Comparison of ENCODE assay signal across 8 mouse cellular contexts in the genomic region with DNA sequence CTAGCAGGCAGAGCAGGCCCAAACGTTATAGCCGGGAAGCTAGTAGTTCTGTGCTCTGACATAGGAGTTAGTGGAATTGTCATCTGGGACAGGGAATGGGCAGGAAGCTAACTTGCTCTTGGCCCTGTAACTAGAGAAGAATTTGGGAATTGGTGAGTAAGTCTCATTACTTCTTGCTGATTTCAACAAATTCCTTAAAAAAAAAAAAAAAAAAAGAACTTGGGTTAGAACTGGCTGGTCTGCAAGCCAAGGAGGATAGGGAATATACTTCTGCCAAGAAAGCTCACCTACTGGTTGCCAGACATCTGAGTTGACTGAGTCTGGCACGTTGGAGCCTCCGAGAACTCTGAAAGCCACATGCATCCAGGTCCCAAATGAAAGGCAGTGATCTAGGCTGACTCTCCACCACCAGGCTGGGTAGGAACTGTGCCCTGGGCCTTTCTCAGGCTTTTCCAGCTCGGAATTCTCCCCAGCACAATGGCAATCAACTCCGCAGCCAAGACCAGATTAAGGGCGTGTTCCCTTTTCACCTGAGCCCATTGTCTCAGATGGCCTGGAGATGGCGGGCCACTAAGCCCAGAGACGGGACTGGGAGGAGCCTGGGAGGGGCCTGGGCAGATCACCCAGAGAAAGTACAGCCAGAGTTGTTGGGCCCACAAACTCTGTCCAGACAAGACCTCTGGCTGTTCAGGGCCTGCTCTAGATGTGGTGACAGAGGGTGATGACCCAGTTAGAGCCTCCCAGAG.
A peak's percentile ranks its signal among the peaks of the same experiment; 100 is the strongest.
DNase-seq lines count a peak whose midpoint lies in the region; ATAC-seq and TF ChIP-seq lines count a peak whose summit lies in the region.

No protein-coding gene starts in this region.

- no peaks in the 10 kb centered on the region for H3K36me3 ChIP-seq in thymus, adult 2 months (ENCODE audit: control insufficient read depth, insufficient read depth, low read length)
- H3K36me3 ChIP-seq in intestine, embryonic 14.5 days (ENCODE audit: control insufficient read depth, insufficient read depth, low read length) = no peaks in the 10 kb centered on the region

- H3K9me3 ChIP-seq in intestine, embryonic 14.5 days (ENCODE audit: control insufficient read depth, low read length) = no peaks in the 10 kb centered on the region

- no peak for ATAC-seq in intestine, embryonic 14.5 days (replicated peaks; ENCODE audit: low FRiP score, low TSS enrichment, low read depth)

- H3K4me3 ChIP-seq in thymus, adult 2 months (ENCODE audit: control insufficient read depth, insufficient read depth, low read length) = no peak overlapping the region
- no peak overlapping the region for H3K4me3 ChIP-seq in intestine, embryonic 14.5 days (ENCODE audit: low read depth, low read length)

- H3K27ac ChIP-seq in thymus, adult 2 months (ENCODE audit: control insufficient read depth, insufficient read depth, low read length) = peak overlapping the region; percentile 74
- peak overlapping the region; percentile 18; the same call in 1 of the 2 replicates for H3K27ac ChIP-seq in intestine, embryonic 14.5 days (ENCODE audit: low read depth)

- 54% methylated on average over 9 of the region's 9 CpGs for WGBS in thymus, adult 2 months
- 51% methylated on average over 9 of the region's 9 CpGs for WGBS in intestine, embryonic 14.5 days

- H3K4me1 ChIP-seq in thymus, adult 2 months (replicated peaks; ENCODE audit: control insufficient read depth, insufficient read depth, low read length) = peaks cover 46% of the 10 kb centered on the region
- peaks cover 4% of the 10 kb centered on the region; the same call in 1 of the 2 replicates for H3K4me1 ChIP-seq in intestine, embryonic 14.5 days (replicated peaks; ENCODE audit: control insufficient read depth, insufficient read depth, low read length)

- H3K4me2 ChIP-seq in intestine, embryonic 14.5 days (ENCODE audit: low read length) = no peak overlapping the region

- DNase-seq in embryo, embryonic 9.5 days (ENCODE audit: extremely low spot score) = peak; percentile 42
- DNase-seq in embryo, embryonic 11 days = no peak
- no peak for DNase-seq in thymus, adult 2 months
- DNase-seq in thymus, postnatal 4 days = no peak
- DNase-seq in intestine, embryonic 14.5 days (ENCODE audit: low spot score) = no peak
- no peak for DNase-seq in neural tube, embryonic 10.5 days (ENCODE audit: extremely low spot score, low spot score)
- DNase-seq in layer of hippocampus, postnatal 36 days = no peak
- DNase-seq in yolk sac, embryonic 10.5 days (ENCODE audit: low spot score) = no peak

- no peak overlapping the region for H3K9ac ChIP-seq in intestine, embryonic 14.5 days (ENCODE audit: low read length)

- no peak for TF ChIP-seq CTCF in thymus, adult 2 months (IDR thresholded peaks at IDR 0.05; ENCODE audit: borderline replicate concordance, control insufficient read depth, extremely low read depth, insufficient read depth, low read length, poor library complexity)

- H3K27me3 ChIP-seq in thymus, adult 2 months (ENCODE audit: control insufficient read depth, insufficient read depth, low read length) = no peaks in the 10 kb centered on the region
- H3K27me3 ChIP-seq in intestine, embryonic 14.5 days (replicated peaks; ENCODE audit: control insufficient read depth, insufficient read depth, low read length) = no peaks in the 10 kb centered on the region

- TF ChIP-seq POLR2A in thymus, adult 2 months (IDR thresholded peaks at IDR 0.05; ENCODE audit: control insufficient read depth, extremely low read depth, insufficient read depth, low read length, poor library complexity) = no peak; the same call in 1 of the 2 replicates
